Mouse (Mus musculus) liver, embryonic 14.5 days (tissue): ENCODE data around the gene Gmds.

Experiments
- CTCF ChIP-seq: IDR thresholded peaks from 2 replicates; pipeline ENCODE4 v1.5.1; 2016; ENCODE audit warnings: antibody characterized with exemption, low read depth, control low read depth
- EP300 ChIP-seq: IDR thresholded peaks from 2 replicates; pipeline ENCODE4 v1.6.1; 2016; ENCODE audit warnings: antibody characterized with exemption, low read depth

DNA sequence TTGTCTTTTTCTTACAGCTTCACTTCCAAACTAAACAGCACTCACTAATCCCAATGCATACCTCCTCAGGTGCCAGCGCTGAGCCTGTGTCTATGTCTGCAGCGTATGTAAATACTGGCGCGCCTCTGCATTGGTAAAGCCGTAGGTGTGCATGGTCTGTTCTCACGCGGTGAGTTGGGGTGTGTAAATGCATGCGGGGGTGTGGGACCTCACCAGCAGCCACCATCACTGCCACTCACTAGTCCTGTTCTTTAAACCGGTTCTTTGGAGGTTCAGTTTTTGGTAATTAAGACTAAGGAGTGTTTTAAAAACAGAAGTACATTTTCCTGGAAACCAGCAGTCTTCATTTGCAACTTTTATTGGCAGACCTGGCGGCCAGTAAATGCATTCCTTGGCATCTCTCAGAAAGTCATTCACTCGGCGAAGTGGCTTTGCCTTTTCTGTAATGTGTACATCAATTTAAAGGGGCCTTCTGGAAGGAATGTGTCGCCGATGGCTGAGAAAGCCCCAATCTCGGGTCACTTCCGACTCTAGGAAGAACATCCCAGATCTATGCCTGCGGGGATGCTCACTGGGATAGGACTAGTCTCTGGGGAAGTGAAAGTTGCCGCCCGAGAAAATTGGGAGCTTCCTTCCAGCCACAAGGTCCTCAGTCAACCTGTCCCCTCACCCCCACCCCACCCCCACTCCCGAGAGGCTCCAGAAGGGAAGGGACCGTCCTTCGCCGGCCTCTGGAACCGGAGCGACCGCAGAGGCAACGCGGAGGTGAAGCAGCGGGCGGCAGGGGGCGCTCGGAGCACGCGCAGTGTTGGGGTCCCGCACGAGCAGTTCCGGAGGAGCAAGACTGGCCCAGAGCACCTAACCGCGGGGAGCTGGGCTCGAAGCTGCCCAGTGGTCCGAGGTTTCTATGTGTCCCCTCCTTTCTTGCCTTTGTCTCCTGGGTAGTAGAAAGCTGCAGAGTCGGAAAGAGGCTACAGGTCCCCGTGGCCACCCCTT lies 537.7 kb downstream of the Gmds start:
- TF ChIP-seq CTCF = peak; percentile 87
- no peak for TF ChIP-seq EP300
